Mouse (Mus musculus): ENCODE data around the gene Slc11a2. TPM values are rescaled to one million over a fixed set of nuclear protein-coding genes. Genes with fewer than 3 reads are reported as not detected.

The Slc11a2 gene
- total RNA-seq (2014; fragmentation: Nextera tagmentation) (67.0 and 82.9 TPM in 2 replicates), total RNA-seq (2017) (29.2 and 32.5 TPM in 2 replicates)

DNA sequence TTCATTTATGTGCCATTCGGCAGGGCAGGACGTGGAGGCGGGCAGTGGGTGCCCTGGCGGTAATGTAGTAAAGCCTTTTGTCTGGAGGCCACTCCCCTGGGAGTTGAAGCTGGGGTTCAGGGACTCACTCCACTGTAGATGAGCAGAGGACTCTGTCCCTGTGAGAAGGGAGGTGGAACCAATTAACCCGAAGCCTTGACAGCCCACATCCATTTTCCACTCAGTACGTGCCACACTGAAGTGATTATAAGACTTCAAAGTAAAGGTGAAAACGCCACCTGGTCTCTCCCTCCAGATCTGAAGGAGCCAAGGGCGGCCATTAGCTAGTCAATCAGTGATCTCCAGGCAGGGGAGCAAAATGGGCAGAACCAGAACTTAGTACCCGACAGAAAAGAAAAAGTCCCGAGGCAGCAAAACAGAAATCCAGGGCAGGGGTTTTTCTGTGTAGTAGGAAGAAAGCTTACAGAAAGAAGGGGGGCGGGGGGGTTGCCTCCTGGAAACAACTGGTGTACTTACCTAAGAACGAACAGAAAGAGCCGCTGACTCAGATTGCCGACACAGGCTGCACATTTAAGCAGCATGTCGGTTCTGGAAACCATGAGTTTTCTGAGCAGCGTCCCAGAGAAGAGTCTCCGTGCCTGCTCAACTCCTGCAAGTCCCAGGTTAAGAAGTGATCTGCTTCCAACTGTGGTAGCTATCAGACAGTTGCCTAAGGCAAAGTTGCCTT is at the start of gene Slc11a2:
TSS of gene Slc11a2 (minus strand) at position 677 of the 727 bp plus-strand sequence.
- ATAC-seq (replicated peaks; ENCODE audit: low FRiP score, low TSS enrichment, poor library complexity, severe bottlenecking), result no peak

DNA sequence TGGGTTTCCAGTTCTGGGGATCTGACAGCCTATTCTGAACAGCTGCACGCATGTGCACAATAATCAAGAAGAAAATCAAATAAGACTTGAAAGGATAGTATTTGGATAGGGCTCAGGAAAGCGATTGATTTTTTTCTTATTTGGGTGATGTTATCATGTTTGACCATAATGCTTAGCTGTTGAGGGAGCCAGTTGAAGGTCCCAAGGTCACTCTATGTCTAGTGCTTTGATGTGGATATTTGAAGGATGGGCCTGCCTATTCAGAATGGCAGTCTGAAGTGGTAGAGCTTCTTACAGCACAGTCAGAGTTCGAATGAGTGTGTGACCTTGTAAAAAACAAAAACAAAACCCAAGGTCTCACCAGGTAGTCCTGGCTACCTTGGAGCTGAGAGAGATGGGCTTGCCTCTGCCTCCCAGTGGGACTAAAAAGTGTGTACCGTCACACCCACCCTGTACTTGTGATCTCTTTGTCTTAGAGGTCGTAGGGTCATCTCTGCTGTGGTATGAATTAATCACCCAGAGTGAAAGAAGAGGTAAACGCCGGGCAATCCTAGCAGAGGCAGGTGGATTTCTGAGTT is 49.1 kb upstream of the Slc11a2 start:
- no peak for ATAC-seq (replicated peaks; ENCODE audit: low FRiP score, low TSS enrichment, poor library complexity, severe bottlenecking)

DNA sequence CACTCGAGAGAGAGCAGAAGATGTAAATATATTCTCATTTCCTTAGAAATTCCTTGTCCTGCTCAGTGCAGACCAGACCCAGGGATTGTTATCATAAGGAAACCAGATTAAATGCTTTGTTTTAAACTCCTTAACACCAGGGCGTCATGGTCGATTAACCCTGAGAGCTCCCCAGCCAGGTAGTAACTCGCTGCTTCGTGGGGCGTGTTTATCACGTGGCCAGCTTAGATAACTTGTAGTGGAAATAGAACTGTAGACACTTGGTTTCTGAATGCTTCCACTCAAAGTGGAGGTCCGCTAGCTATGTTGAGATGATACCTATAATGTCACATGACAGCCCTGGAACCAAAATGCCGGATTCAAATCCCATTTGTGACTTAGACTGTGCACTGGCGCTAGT is 45.2 kb upstream of the Slc11a2 start:
- no peak for ATAC-seq (replicated peaks; ENCODE audit: low FRiP score, low TSS enrichment, poor library complexity, severe bottlenecking)

DNA sequence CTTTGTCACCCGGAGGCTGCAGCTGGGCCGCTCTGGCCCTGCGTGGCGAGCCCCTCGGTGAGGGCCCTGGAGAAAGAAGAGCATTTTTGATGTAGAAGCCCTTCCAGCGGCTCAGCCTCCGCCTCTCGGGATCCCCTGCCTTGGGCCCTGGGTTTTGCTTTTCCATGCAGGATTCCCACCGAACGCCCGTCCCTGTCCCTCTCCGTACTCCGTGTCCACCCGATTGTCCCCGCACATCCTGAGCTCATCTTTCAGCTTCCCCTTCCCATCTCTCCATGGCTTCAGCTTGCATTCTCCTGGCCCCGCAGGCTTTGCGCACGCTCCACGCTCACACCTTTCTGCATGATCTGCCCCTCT is 44.3 kb upstream of the Slc11a2 start:
- peak; percentile 44 for ATAC-seq (replicated peaks; ENCODE audit: low FRiP score, low TSS enrichment, poor library complexity, severe bottlenecking)

DNA sequence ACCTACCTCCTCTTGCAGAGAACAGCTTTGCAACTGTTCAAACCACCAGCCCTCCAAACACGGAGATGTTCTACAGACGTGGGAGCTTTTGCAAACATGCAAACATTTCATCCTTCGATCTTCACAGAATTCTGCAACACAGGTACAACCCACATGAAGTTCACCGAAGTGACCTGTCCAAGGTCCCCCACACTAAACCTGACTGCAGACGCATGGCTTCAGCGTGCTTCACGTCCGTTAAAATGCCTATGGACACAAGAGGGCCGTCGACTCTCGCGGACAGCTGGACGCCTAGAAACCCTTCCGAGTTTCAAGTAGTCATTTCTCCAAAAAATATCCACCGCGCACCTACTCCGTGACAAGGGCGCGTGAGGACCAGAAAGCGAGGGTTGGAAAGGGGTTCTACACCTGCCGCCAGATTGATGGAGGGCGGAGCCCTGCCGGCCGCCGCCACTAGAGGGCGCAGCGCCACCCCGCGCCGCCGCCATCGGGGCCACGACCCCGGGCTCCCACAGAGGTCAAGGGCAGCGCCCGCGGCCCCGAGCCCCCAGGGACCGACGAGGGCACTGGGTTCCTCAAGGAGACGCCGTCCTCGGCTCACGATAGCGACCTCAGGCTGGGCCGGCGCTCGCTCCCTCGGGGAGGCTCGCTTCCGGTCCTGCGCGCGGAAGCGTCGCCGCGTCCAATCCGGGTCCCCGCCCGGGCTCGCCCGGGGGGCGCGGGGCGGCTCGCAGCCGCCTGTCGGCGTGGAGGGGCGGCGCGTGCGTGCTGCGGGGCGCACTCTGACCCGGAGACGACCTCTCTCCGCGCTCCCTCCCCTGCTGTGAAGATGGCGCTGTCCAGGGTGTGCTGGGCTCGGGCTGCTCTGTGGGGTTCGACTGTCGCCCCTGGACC is 43.7 kb upstream of the Slc11a2 start, which contains the start of gene Letmd1:
TSS of gene Letmd1 (plus strand) at position 729 of the 894 bp plus-strand sequence.
- ATAC-seq (replicated peaks; ENCODE audit: low FRiP score, low TSS enrichment, poor library complexity, severe bottlenecking), result peak; percentile 90

DNA sequence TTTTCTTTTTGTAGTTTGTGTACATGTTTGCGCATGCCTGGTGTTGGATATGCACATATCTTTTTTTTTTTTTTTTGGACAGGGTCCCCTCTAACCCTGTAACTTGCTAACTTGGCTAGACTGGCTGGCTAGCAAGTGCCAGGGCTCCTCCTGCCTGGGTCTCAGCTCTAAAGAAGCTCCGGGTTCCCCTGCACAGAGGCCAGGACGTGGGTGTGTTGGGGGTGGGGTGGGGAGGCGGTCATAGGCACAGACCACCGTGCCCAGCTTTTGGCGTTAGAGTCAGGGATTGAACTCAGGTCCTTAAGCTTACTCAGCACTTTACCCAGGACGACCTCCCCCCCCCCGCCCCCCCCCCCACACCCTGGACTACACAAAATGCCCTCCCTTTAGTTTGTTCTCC is 42.9 kb upstream of the Slc11a2 start:
- no peak for ATAC-seq (replicated peaks; ENCODE audit: low FRiP score, low TSS enrichment, poor library complexity, severe bottlenecking)

DNA sequence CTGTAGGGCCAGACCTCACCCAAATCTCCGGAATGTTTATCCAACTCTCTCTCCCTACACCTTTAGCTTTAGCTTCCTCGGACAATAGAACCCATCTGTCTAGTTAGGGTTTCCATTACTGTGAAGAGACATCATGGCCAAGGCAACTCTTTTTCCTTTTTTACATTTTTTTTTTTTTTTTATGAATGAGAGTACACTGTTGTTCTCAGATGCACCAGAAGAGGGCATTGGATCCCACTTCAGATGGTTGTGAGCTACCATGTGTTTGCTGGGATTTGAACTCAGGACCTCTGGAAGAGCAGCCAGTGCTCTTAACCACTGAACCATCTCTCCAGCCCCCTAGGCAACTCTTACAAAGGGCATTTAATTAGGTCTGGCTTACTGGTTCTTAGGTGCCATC is 40.6 kb upstream of the Slc11a2 start:
- ATAC-seq (replicated peaks; ENCODE audit: low FRiP score, low TSS enrichment, poor library complexity, severe bottlenecking), result no peak

DNA sequence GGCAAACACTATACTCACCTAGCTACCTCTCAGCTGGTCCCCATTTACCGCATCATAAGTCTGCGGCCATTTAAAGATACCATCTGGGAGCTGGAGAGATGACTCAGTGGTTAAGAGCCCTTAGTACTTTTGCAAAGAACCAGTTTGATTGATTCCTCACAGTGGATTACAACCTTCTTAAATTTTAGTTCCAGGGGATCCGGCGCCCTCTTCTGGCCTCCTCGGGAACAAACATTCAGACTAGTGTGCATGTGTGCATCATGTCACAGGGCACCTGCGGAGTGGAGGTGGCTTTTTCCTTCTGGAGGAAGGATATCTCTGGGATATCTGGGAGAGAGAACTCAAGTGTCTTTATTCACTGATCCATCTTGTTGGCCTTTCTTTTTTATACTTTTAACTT is 38.8 kb upstream of the Slc11a2 start:
- ATAC-seq (replicated peaks; ENCODE audit: low FRiP score, low TSS enrichment, poor library complexity, severe bottlenecking), result peak; percentile 52; the same call in 1 of the 2 replicates

DNA sequence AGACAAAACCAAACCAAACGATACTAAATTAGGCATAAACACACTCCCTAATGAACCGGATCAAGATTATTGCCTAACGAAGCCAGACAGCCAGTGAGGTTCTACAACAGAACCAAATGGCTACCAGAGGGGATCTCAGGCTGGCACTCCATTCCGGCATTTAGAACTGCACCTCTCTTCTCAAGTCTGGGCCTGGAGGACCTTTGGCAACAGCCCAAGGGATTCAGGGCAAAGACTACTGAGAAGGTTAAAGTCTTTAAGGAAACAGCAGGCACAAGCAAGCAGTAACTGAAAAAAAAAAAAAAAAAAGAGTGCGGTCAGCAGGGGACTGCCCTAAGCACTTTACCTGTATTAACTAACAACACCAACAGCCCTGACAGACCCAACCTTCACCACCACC is 37.2 kb upstream of the Slc11a2 start:
- ATAC-seq (replicated peaks; ENCODE audit: low FRiP score, low TSS enrichment, poor library complexity, severe bottlenecking), result no peak

DNA sequence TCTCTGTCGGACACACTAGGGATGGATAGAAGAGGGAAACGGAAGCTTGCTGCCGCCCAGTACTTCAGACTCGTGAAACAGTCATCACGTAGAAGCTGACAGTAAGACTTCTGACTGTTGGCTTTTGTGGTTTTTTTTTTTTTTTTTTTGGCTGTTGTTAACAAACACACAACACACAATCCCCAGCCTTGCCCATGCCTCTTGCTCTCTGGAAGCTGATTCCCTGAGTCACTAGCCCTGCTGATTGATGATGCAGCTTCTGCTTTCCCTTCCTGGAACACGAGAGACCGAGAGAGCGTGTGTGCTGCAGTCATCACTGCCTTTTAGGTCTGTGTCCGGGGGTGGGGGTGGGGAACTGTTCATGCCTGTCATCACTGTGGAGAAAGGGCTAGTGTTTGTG is 36.8 kb upstream of the Slc11a2 start:
- ATAC-seq (replicated peaks; ENCODE audit: low FRiP score, low TSS enrichment, poor library complexity, severe bottlenecking), result no peak

DNA sequence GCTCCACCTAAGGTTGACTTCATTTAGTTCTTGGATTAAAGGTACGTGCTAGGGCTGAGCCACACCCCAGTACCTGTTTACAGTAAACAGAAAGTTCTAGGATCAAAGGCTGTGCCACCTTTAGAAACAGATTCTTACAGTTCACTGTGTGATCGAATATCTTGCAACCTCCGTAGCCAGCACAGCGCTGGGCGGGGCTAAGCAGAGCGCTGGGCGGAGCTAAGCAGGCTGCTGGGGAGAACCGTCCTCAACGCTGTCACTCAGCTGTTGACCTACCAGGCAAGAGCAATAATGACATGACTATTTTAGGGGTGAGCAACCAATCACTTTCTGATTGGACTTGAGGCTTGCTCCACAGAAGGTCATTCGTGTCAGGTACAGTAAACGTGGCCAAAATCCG is 36.1 kb upstream of the Slc11a2 start:
- ATAC-seq (replicated peaks; ENCODE audit: low FRiP score, low TSS enrichment, poor library complexity, severe bottlenecking), result peak; percentile 90

DNA sequence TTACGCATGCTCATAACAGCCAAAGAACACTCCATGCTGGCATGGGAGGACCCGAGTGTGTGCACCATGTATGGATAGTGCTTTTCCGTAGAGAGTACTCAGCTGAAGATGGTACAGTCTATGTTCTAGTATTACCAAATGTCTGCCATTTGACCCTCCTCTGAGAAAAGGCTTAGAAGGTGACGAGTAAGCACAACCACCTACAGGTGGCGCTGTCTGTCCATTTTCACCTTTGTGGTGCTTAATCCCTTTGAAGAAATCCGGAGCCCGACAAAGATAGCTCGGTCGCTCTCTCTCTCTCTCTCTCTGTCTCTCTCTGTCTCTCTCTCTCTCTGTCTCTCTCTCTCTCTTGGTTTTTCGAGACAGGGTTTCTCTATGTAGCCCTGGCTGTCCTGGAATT is 33.2 kb upstream of the Slc11a2 start:
- peak; percentile 67 for ATAC-seq (replicated peaks; ENCODE audit: low FRiP score, low TSS enrichment, poor library complexity, severe bottlenecking)

DNA sequence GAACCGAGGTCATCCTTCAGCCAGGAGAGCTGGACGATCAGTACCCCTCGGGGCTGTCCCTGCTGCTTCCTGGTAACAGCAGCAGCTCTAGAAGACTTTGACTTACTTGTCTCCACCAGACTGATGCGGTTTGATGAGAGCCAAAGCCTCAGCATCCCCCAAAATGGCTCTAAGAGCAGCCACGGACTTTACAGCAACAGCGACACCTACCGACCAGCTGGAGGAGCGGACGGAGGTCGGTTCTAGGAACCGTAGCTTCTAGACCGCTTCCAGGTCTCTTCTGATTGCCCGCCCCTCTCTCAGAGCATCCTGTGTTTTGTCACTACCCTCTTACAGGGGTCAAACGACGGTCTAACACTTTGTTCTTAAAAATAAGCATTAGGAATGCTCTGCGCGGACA is 32.5 kb upstream of the Slc11a2 start:
- peak; percentile 71 for ATAC-seq (replicated peaks; ENCODE audit: low FRiP score, low TSS enrichment, poor library complexity, severe bottlenecking)

DNA sequence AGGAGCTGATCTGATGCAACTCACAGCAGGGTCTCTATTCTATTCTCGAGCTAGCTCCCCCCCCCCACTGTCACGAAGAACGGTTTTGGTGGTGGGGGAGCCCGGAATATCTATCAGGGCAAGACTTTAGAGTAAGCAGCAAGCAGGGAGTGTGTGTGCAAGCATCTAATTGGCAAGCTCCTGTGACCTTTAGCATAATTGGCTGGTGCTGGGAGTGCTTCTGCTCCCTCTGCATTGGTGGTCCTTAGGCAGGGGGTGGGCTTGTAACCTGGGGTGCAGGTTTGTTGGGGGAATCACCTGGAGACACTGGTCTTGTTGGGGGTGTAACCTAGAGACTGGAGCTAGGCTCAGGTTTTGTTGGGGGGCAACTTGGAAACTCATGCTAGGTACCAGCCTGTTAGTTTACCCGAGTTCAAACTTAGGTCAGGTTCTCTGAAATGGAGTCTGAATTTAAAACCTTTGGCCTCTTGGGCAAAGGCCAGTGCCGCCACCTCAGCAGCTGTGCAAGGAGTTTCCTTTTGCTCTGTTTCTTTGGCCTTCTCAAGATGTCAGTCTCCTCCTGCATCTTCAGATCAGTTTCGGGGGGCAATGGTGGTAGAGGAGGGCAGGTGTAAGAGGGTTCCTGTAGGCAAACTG is 31.6 kb upstream of the Slc11a2 start:
- ATAC-seq (replicated peaks; ENCODE audit: low FRiP score, low TSS enrichment, poor library complexity, severe bottlenecking), result no peak

DNA sequence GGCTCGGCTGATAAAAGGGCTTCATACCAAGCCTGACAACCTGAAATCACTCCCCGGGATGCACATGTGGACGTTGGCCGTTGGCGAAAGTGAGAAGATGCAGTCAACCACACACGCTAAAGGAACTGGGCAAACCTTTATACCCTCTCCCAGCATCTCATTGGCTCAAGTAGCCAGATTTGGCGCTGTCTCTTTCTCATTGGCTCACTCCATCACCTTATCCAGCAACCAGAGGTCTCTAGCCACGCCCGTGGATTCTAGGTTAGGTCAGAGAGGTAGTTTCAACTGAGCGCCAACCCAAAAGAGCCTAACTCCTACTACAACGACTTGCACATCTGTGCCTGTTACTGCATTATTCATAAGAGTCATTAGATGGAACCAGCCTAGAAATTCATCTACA is 27.6 kb upstream of the Slc11a2 start:
- ATAC-seq (replicated peaks; ENCODE audit: low FRiP score, low TSS enrichment, poor library complexity, severe bottlenecking), result no peak

DNA sequence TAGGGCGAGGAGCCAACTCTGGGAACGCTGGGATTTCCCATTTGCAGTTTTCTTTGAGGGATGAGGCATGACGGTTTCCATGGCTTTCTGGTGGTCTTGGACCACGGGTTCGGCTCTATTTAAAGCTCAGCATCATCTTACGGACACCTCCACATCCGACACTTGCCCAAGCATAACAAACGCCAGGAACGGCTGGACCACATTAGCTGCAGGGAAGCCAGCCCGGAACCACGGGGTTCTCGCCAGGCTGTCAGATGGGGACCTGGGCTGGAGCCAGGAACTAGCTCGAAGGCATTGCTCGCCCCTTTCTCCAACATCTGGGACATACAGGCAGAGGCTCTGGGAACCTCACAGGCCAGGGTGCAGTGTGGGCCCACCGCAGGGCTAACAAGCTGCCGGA is 26.4 kb upstream of the Slc11a2 start:
- no peak for ATAC-seq (replicated peaks; ENCODE audit: low FRiP score, low TSS enrichment, poor library complexity, severe bottlenecking)

DNA sequence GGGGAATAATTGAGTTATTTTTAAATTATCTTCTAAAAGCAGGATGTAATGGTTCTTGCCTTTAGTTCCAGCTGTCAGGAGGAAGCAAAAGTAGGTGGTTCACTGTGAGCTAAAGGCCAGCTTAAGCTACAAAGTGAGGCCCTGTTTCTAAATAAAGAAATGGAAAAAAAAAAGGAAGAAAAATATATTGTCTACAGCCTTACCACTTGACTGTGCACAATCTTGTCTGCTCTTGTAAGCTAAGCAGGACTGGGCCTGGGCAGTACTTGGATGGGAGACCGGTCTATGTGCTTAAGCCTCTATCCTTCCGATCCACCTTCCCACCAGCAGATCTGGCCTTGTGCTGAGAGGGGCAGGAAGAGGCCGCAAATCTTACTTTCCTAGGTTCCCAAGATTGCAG is 24.6 kb upstream of the Slc11a2 start:
- ATAC-seq (replicated peaks; ENCODE audit: low FRiP score, low TSS enrichment, poor library complexity, severe bottlenecking), result no peak

DNA sequence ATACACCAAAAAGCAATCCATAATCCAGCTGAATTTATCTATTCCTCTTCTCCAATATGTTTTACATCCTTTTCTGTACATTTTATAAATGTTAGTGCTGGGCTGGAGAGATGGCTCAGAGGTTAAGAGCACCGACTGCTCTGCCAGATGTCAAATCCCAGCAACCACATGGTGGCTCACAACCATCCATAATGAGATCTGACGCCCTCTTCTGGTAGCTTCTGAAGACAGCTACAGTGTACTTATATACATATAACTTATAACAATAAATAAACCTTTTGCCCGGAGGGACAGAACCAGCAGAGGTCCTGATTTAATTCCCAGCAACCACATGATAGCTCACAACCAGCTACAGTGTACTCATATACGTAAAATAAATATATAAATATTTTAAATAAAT is 23.7 kb upstream of the Slc11a2 start:
- ATAC-seq (replicated peaks; ENCODE audit: low FRiP score, low TSS enrichment, poor library complexity, severe bottlenecking), result no peak

DNA sequence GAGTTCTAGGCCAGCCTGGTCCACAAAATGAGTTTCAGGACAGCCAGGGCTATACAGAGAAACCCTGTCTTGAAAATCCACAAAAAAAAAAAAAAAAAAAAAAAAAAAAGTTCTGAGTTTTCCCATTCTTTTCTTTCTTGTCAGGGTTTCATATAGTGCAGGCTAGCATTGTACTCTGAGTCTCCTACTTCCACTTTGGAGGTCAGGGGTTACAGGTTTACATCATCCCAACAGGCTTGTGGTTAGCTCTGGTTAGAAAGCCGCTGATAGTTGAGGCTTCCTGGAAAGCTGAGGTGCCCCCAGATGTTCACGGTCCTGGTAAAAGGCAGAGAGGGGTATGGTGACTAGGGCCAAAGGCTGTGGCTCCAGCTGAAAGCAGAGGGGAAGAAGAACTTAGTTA is 22.0 kb upstream of the Slc11a2 start:
- no peak for ATAC-seq (replicated peaks; ENCODE audit: low FRiP score, low TSS enrichment, poor library complexity, severe bottlenecking)
